Mouse (Mus musculus): ENCODE measurements around the gene 1700029J07Rik. TPM values are rescaled to one million over a fixed set of nuclear protein-coding genes. Genes with fewer than 3 reads are reported as not detected.

The 1700029J07Rik gene
- total RNA-seq, 2 experiments from 2014 or later, result 0.22 to 0.29 TPM

DNA sequence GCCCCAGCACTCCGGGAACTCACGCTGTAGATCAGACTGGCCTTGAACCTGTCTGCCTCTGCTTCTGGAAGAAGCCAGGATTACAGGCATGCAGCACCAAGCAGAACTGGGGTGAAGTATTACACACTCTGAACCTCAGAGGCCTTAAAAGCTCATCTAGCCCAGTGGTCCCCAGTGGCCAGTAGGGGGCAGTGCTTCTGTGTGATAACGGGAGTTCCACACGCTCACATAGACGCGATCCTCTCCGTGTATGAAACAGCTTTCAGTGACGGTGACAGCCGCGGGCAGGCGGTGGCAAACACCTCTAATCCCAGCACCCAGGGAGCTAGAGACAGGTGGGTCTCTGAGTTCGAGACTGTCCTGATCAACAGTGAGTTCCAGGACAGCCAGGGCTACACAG lies 4.2 kb downstream of the 1700029J07Rik start:
- no peak for ATAC-seq (ENCODE audit: poor library complexity, severe bottlenecking)

DNA sequence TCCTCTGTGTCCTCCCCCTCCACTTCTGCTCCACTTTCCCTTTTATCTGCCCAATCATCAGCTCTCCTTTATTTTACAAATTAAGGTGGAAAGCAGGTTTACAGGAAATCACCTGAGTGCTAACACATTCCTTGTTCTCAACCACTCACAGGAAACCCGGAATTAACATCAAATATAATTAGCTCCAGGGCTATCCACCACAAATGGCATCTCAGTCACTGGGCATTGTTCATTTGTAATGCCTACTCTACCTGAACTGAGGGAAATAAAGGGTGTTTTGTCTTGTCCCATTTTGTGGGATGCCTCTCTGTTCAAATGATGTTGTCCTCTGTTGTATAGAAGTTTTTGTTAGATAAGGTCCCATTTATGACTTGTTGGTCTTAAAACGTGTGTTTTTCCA lies 24.4 kb downstream of the 1700029J07Rik start:
- ATAC-seq (ENCODE audit: poor library complexity, severe bottlenecking), result no peak

DNA sequence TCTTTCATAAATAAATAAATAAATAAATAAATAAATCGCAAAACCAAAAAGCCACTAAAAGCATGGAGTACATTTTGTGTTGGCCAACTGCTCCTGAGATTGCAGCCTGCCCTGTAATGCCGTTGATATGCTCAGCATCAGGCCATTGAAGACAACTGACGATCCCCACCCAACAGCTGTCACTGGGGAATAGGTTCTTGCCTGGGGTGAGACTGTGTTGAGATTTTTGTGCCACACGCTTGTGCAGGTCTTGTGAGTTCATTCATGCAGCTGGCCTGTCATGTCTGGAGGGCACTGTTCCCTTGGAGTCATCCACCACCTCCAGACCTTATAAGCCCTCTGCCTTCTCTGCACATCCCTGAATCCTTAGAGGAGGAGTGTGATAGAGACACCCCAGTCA lies 28.8 kb downstream of the 1700029J07Rik start:
- ATAC-seq (ENCODE audit: poor library complexity, severe bottlenecking), result no peak

DNA sequence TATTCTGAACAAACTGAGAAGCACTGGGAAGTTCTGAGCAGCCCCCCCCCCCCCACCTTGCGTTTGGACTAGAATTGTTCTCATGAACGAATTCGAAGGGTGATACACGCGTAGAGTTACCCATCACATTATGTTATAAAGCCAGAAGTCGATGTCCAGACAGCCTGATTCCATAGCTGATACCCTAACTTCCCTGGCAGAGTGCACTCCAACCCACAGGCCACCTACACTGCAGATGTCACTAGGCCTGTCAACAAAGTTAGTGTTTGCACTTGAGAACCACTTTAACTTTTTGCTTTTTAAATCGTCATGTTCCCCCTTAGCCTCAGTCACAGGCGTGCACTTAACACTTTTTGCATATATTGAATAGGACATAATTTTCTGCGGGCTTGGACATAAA lies 38.1 kb downstream of the 1700029J07Rik start:
- no peak for ATAC-seq (ENCODE audit: poor library complexity, severe bottlenecking)

DNA sequence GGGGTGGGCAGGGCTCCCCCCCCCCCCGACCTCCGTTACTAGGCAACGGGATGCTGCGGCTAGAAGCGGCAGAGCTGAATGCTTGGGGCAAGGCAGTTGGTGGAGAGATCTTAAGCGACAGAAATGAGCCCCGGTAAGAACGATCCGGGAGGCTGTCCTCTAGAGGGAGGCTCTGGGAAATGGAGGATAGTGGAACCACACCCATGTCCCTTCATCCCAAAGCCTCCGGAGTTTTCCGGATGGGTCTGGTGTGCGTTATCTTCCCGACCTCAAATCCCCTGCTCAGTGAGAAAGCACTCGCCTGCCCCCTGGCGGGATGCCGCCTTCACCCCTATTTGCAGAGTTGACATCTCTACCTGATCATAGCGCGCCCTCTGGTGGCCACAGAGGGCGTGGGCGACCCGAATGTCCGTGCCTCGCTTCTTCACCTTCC lies 40.5 kb downstream of the 1700029J07Rik start, which contains the start of gene Ccdc110:
Ccdc110 (plus strand) TSS at position 38 of the 433 bp plus-strand sequence.
- ATAC-seq (ENCODE audit: poor library complexity, severe bottlenecking), result peak; percentile 99

DNA sequence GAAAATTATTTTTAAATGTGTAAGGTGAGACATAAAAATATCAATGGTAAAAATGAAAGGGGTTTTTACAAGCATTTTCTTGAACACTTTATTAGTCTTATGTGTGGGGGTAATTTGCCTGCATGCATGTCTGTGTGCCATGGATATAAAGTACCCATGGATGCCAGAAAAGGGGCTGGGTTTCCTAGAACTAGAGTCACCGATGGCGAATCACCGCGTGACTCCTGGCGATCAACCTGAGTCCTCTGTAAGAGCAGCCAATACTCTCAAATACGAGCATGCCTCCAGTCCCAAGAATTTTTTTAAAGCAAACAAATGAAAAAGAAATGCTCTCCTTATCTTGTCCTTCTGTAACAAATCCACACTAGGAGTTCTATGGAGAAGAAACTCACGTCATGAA lies 52.9 kb downstream of the 1700029J07Rik start:
- no peak for ATAC-seq (ENCODE audit: poor library complexity, severe bottlenecking)

DNA sequence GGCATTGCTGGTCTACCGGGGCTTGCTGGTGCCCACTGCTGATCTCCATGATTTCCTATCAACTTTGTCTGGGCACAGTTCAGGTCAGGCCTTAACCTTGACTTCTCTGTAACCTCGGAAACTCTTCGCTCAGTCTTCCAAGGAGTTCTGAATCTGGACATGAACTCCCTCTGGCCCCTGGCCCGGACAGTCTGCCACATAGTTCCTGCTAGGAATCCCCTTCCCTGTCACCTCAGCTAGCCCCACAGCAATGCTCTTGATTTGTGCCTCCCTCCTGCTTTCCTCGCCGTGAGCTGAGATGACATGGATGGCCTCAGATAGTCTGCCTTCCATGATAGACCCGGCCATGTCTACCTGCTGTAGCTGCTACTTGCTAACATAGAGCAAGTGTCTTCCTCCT lies 54.7 kb downstream of the 1700029J07Rik start:
- no peak for ATAC-seq (ENCODE audit: poor library complexity, severe bottlenecking)

GRCm38 (mm10) chr8:45918891-45919290 lies 56.2 kb downstream of the 1700029J07Rik start:
- no peak for ATAC-seq (ENCODE audit: poor library complexity, severe bottlenecking)

DNA sequence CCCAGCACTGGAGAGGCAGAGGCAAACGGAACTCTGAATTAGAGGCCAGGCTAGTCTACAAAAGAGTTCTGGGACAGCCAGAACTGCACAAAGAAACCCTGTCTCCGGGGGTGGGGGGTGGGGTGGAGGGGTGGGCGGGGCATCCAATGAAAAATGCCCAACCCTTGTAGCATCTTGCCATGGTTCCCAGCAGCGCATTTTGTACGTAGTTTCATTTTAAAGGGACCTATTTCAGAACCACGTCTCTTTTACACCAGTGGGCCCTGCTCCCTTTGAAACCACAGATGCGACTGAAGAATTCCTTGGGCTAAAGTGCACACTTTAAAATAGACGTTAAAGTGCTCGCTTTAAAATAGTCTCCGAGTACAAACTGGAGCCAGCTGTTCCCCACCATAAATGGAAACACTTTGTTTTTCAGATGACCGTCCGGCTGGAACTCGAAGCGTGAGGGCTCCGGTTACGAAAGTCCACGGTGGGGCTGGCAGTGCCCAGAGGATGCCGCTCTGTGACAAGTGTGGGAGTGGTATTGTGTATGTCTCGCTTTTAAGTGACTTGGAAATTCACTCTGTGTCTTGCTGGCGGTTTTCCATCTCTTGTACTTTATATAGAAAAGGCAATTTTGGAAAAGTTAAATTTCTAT lies 57.9 kb downstream of the 1700029J07Rik start:
- ATAC-seq (ENCODE audit: poor library complexity, severe bottlenecking), result no peak

DNA sequence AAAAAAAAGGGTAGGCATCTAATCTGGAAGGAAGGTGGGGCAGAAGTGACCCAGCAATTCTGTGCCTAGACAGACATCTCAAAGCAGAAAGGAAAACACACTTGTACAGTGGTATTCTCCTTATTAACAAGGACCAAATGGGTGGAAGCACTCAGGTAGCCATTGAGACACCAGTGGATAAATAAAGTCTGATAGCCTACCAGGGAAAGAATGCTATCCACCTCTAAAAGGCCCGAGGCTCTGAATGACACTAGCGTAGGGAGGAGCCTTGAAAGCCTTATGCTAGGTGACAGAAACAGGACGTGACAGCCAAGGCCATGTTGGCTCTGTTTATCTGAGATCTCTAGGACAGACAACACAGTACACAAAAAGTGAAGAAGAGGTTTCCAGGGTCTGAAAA lies 58.6 kb downstream of the 1700029J07Rik start:
- no peak for ATAC-seq (ENCODE audit: poor library complexity, severe bottlenecking)

DNA sequence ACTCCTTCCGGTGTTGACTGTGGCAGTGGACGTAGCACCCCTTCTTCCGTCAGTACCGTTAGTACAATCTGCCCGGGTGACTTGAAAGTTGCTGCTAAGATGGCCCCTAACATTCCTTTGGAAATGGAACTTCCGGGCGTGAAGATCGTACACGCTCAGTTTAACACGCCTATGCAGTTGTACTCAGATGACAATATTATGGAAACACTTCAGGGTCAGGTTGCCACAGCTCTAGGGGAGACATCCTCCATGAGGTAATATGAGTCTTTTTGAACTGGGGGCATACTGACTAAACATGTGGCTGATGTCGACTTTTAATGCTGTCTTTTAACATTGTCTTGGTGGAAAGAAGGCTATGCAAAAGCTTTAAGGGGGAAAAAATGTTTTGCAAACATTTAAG lies 61.3 kb downstream of the 1700029J07Rik start:
- no peak for ATAC-seq (ENCODE audit: poor library complexity, severe bottlenecking)

- no peak for ATAC-seq (ENCODE audit: poor library complexity, severe bottlenecking)
These were observed 68.8 kb downstream of the 1700029J07Rik start for GRCm38 (mm10) chr8:45906251-45906619.

DNA sequence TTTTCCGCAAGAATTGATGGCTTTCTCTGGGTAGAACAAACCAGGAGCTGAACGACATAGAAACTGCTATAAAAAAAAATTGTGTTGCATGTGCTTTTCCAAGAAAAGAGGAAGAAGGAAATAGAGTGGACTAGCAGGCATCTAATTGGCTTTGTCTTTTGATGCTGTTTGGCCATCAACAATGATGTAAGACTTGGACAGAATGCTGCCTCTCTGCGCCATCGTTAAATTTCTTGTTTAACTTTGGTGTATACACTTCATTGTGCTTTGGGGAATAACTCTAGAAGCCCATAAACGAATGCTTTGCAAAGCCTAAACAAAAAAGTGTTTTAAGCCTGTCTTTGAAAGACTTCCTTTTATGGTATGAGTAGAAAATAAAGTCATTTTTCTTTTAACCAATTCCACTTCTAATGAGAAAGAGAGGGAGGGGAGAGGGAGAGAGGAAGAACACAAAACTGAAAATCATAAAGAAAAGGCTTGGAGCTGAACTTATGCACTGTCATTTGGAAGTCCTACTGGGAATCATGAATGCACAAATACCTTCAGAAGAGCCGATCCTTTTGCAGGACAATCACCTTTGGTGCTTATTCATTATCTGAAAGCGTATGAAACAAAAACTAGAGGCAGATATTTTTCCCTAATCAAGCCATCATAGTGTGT lies 69.3 kb downstream of the 1700029J07Rik start:
- no peak for ATAC-seq (ENCODE audit: poor library complexity, severe bottlenecking)

DNA sequence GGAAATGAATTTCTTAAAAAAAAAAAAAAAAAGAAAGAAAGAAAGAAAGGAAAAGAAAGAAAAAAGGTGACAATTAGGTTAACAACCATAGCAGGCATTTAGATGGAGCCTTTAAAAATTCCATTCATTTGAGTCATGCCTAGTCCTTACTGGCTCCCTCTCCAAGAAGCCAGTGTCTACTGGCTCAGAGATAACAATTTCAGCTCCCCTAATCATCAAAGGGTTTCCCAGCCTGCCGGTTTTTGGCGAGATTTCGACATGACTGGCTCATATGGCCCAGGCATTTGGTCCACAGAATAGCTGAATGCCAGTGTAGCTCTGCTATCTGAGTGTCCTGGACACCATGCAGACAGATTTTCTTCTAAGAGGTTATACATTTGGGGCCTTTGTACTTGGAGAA lies 71.4 kb downstream of the 1700029J07Rik start:
- ATAC-seq (ENCODE audit: poor library complexity, severe bottlenecking), result no peak

Other genes with a start within 250 kb of the 1700029J07Rik start
- gene Pdlim3, start 89.8 kb downstream of the 1700029J07Rik start, total RNA-seq (2015), result not detected in 2 replicates
- gene Pdlim3, start 89.8 kb downstream of the 1700029J07Rik start, total RNA-seq (2017), result not detected in 2 replicates
- not detected in 2 replicates for gene Ccdc110, start 40.6 kb downstream of the 1700029J07Rik start, total RNA-seq (2015)
- gene Ccdc110, start 40.6 kb downstream of the 1700029J07Rik start, total RNA-seq (2017), result not detected in 2 replicates
- 56.8 and 68.8 TPM in 2 replicates for gene Ufsp2, start 276 bp upstream of the 1700029J07Rik start, total RNA-seq (2015)
- gene Ufsp2, start 276 bp upstream of the 1700029J07Rik start, total RNA-seq (2017), result 96.2 and 104 TPM in 2 replicates
- 0.09 TPM in 1 of 2 replicates, not detected in the other for gene Lrp2bp, start 24.1 kb upstream of the 1700029J07Rik start, total RNA-seq (2015)
- gene Lrp2bp, start 24.1 kb upstream of the 1700029J07Rik start, total RNA-seq (2017), result not detected in 2 replicates
- 4.1 and 5.1 TPM in 2 replicates for gene Ankrd37, start 30.5 kb upstream of the 1700029J07Rik start, total RNA-seq (2015)
- 3.5 and 6.3 TPM in 2 replicates for gene Ankrd37, start 30.5 kb upstream of the 1700029J07Rik start, total RNA-seq (2017)
- 14.5 and 19.8 TPM in 2 replicates for gene Cfap97, start 176.5 kb upstream of the 1700029J07Rik start, total RNA-seq (2015)
- 15.7 and 24.1 TPM in 2 replicates for gene Cfap97, start 176.5 kb upstream of the 1700029J07Rik start, total RNA-seq (2017)
- 20.8 and 24.5 TPM in 2 replicates for gene Snx25, start 176.9 kb upstream of the 1700029J07Rik start, total RNA-seq (2015)
- 20.2 and 30.7 TPM in 2 replicates for gene Snx25, start 176.9 kb upstream of the 1700029J07Rik start, total RNA-seq (2017)
- gene Slc25a4, start 236.0 kb upstream of the 1700029J07Rik start, total RNA-seq (2015), result 75.2 and 75.9 TPM in 2 replicates
- 119 and 127 TPM in 2 replicates for gene Slc25a4, start 236.0 kb upstream of the 1700029J07Rik start, total RNA-seq (2017)